Mouse (Mus musculus): ENCODE data around the gene Arhgap22.

GRCm38 (mm10) chr14:33310719-33311118 lies 96.9 kb downstream of the Arhgap22 start:
- TF ChIP-seq CTCF (IDR thresholded peaks at IDR 0.05; ENCODE audit: insufficient read depth, low read length) (no peak), POLR2A (IDR thresholded peaks at IDR 0.05; ENCODE audit: borderline replicate concordance, extremely low read depth, low read depth, low read length) (no peak)

Data from lung, adult 2 months (tissue).